In the genomic region with DNA sequence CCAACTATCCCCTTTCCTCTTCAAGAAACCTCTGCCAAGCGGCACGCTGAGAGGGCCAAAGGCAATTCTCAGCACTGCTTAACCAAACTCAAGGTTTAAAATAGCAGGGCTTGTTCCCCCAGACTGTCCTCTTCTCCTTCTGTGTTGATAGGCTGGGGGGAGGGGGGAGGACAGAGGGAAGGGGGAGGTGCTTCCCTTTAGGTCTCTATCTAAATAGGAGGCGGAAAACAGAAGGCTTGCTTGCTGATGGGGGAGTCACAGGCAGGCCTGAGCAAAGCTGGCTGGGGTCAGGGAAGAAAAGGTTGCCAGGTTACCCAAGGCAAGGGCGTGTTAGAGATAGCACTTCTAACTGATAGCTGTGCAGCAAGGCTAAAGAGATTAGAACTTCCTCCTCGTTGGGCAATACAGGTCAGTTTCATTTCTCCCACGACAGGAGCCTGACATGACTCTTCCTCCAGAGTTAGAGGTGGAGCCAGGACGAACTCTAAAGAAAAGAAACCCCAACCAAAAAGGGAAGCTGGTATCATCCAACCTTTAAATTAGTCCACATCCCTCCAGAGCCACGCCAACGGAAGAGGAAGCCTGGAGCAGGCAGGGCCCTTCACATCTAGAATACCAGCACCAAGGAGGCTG, we compare ENCODE assay signal across 10 mouse cellular contexts. TPM values are rescaled to one million over a fixed set of nuclear protein-coding genes. Genes with fewer than 3 reads are reported as not detected.
A peak's percentile ranks its signal among the peaks of the same experiment; 100 is the strongest.
DNase-seq lines count a peak whose midpoint lies in the region; ATAC-seq lines count a peak whose summit lies in the region.
"Had no signal": no experiment of that assay in that cellular context is flagged by ENCODE, and none has a peak within 500 bp of the region (broad histone marks: within the 10 kb centered on the region; RNA-seq: fewer than 3 reads in every experiment).

No protein-coding gene starts in this region.

- WGBS in embryonic facial prominence, embryonic 14.5 days: 50% methylated on average over 9 of the region's 9 CpGs
- WGBS in embryonic facial prominence, embryonic 10.5 days: 48% methylated on average over 9 of the region's 9 CpGs
- WGBS in liver, embryonic 16.5 days (ENCODE audit: insufficient replicate concordance): 3% methylated on average over 9 of the region's 9 CpGs

- H3K36me3 ChIP-seq in embryonic facial prominence, embryonic 14.5 days (ENCODE audit: control insufficient read depth, insufficient read depth, low read length): 0 out of 2 replicates have a peak, but pooled peaks cover 8% of the 10 kb centered on the region
- peaks cover 37% of the 10 kb centered on the region for H3K36me3 ChIP-seq in embryonic facial prominence, embryonic 10.5 days (replicated peaks)
- no peaks in the 10 kb centered on the region for H3K36me3 ChIP-seq in liver, embryonic 16.5 days (ENCODE audit: control insufficient read depth, insufficient read depth)

- H3K4me2 ChIP-seq in embryonic facial prominence, embryonic 14.5 days (ENCODE audit: low read depth, low read length): no peak overlapping the region
- H3K4me2 ChIP-seq in liver, embryonic 16.5 days (ENCODE audit: low read depth, low read length): peak overlapping the region; percentile 51

- peak; percentile 21 for DNase-seq in embryonic facial prominence, embryonic 14.5 days (ENCODE audit: low spot score)
- no peak for DNase-seq in embryonic facial prominence, embryonic 10.5 days (ENCODE audit: low spot score)
- peak; percentile 29 for DNase-seq in urinary bladder, postnatal 14 days (ENCODE audit: low spot score)
- DNase-seq in urinary bladder, postnatal 4 days (ENCODE audit: low spot score in 2 of 2): no peak
- DNase-seq in cerebellum, postnatal 4 days (ENCODE audit: low spot score in 2 of 2): no peak
- no peak for DNase-seq in adrenal gland, postnatal 10 days
- DNase-seq: cerebellum, adult 11 months; kidney, adult 8-10 months had no signal

- no peaks in the 10 kb centered on the region for H3K4me1 ChIP-seq in embryonic facial prominence, embryonic 14.5 days (ENCODE audit: control insufficient read depth, insufficient read depth, low read length)
- H3K4me1 ChIP-seq in embryonic facial prominence, embryonic 10.5 days: peaks cover 18% of the 10 kb centered on the region
- H3K4me1 ChIP-seq in liver, embryonic 16.5 days (ENCODE audit: control insufficient read depth, low read depth, low read length): peaks cover 49% of the 10 kb centered on the region

- ATAC-seq in embryonic facial prominence, embryonic 14.5 days (ENCODE audit: low read depth): no peak
- ATAC-seq in liver, embryonic 16.5 days (ENCODE audit: low read depth): peak; percentile 70
- ATAC-seq in frontal cortex, adult (ENCODE audit: low TSS enrichment): no peak

- H3K27me3 ChIP-seq in embryonic facial prominence, embryonic 14.5 days (replicated peaks; ENCODE audit: control insufficient read depth, insufficient read depth, low read length): no peaks in the 10 kb centered on the region
- H3K27me3 ChIP-seq in embryonic facial prominence, embryonic 10.5 days (replicated peaks; ENCODE audit: low read depth, poor library complexity, severe bottlenecking): no peaks in the 10 kb centered on the region
- no peaks in the 10 kb centered on the region for H3K27me3 ChIP-seq in liver, embryonic 16.5 days (ENCODE audit: control insufficient read depth, insufficient read depth, low read depth, low read length)

- no peak overlapping the region for H3K9ac ChIP-seq in embryonic facial prominence, embryonic 14.5 days (ENCODE audit: low read depth, low read length)
- peak overlapping the region; percentile 9; the same call in 1 of the 2 replicates for H3K9ac ChIP-seq in liver, embryonic 16.5 days (ENCODE audit: low read depth, low read length)

- no peaks in the 10 kb centered on the region for H3K9me3 ChIP-seq in embryonic facial prominence, embryonic 14.5 days (ENCODE audit: control insufficient read depth, low read length)
- H3K9me3 ChIP-seq in embryonic facial prominence, embryonic 10.5 days: no peaks in the 10 kb centered on the region
- H3K9me3 ChIP-seq in liver, embryonic 16.5 days (replicated peaks; ENCODE audit: control insufficient read depth, low read length): no peaks in the 10 kb centered on the region

- H3K27ac ChIP-seq in embryonic facial prominence, embryonic 14.5 days (replicated peaks; ENCODE audit: low read depth, low read length): no peak overlapping the region
- no peak overlapping the region for H3K27ac ChIP-seq in embryonic facial prominence, embryonic 10.5 days (replicated peaks)
- peak overlapping the region; percentile 62 for H3K27ac ChIP-seq in liver, embryonic 16.5 days (ENCODE audit: low read length)

- H3K4me3 ChIP-seq in embryonic facial prominence, embryonic 14.5 days (ENCODE audit: low read depth, low read length): no peak overlapping the region
- H3K4me3 ChIP-seq in embryonic facial prominence, embryonic 10.5 days: no peak overlapping the region
- peak overlapping the region; percentile 16; the same call in 1 of the 2 replicates for H3K4me3 ChIP-seq in liver, embryonic 16.5 days (ENCODE audit: low read depth, low read length)

RNA-seq across cellular contexts. Expression of gene Hk2, which starts 10.3 kb away (rescaled TPM):
- polyA plus RNA-seq in embryonic facial prominence, embryonic 14.5 days (2014; fragmentation: Nextera tagmentation; extraction: Ambion mirVana): 16.7 and 17.7 TPM in 2 replicates
- polyA plus RNA-seq in embryonic facial prominence, embryonic 10.5 days (2016; fragmentation: Nextera tagmentation; extraction: Ambion mirVana): 27.7 and 32.3 TPM in 2 replicates
- polyA plus RNA-seq in liver, embryonic 16.5 days (2015; fragmentation: Nextera tagmentation; extraction: Ambion mirVana): 5.0 and 6.4 TPM in 2 replicates
- 100 to 1,000 TPM in 1 of 2 experiments, 10 to 100 TPM in 1; 55.7 to 119 TPM for total RNA-seq in adrenal gland, postnatal 10 days (2021)

RNA-seq across cellular contexts. Expression of gene Pole4, which starts 58.8 kb away (rescaled TPM):
- polyA plus RNA-seq in embryonic facial prominence, embryonic 14.5 days (2014; fragmentation: Nextera tagmentation; extraction: Ambion mirVana): 94.7 and 96.9 TPM in 2 replicates
- 91.8 and 95.3 TPM in 2 replicates for polyA plus RNA-seq in embryonic facial prominence, embryonic 10.5 days (2016; fragmentation: Nextera tagmentation; extraction: Ambion mirVana)
- polyA plus RNA-seq in liver, embryonic 16.5 days (2015; fragmentation: Nextera tagmentation; extraction: Ambion mirVana): 41.3 and 46.6 TPM in 2 replicates
- total RNA-seq in adrenal gland, postnatal 10 days (2021): 10 to 100 TPM; 37.9 to 41.8 TPM

Comparison
In these comparisons a context has a peak if more than half of its experiments do, and no peak if none do; other contexts are left out.
1. DNase-seq: peak in embryonic facial prominence, embryonic 14.5 days (single experiment) and urinary bladder, postnatal 14 days (single experiment); none in embryonic facial prominence, embryonic 10.5 days (single experiment), urinary bladder, postnatal 4 days (0 of 2), cerebellum, postnatal 4 days (0 of 2) and adrenal gland, postnatal 10 days (single experiment).